In genomic region chr13:37468304-37469178, GRCm38 (mm10) we compare ENCODE assay signal across 8 mouse cellular contexts.
DNase-seq lines count a peak whose midpoint lies in the region; ATAC-seq and TF ChIP-seq lines count a peak whose summit lies in the region.

No protein-coding gene starts in this region.

- H3K4me1 ChIP-seq in forebrain, embryonic 14.5 days (ENCODE audit: control insufficient read depth, insufficient read depth, low read length), result no peaks in the 10 kb centered on the region
- no peaks in the 10 kb centered on the region for H3K4me1 ChIP-seq in forebrain, postnatal 0 days (ENCODE audit: insufficient read depth)
- peaks cover 9% of the 10 kb centered on the region for H3K4me1 ChIP-seq in liver, adult 2 months (ENCODE audit: control insufficient read depth, insufficient read depth, low read length)
- peaks cover 16% of the 10 kb centered on the region for H3K4me1 ChIP-seq in liver, embryonic 12.5 days

- no peaks in the 10 kb centered on the region for H3K36me3 ChIP-seq in forebrain, embryonic 14.5 days (ENCODE audit: control insufficient read depth, insufficient read depth, low read length)
- H3K36me3 ChIP-seq in forebrain, postnatal 0 days (ENCODE audit: insufficient read depth), result no peaks in the 10 kb centered on the region
- H3K36me3 ChIP-seq in liver, adult 2 months (ENCODE audit: control insufficient read depth, insufficient read depth, low read length), result no peaks in the 10 kb centered on the region
- no peaks in the 10 kb centered on the region for H3K36me3 ChIP-seq in liver, embryonic 12.5 days

- H3K4me3 ChIP-seq in forebrain, embryonic 14.5 days (ENCODE audit: low read depth, low read length), result no peak overlapping the region
- no peak overlapping the region for H3K4me3 ChIP-seq in forebrain, postnatal 0 days (ENCODE audit: low read depth, low read length)
- no peak overlapping the region for H3K4me3 ChIP-seq in liver, adult 2 months (ENCODE audit: insufficient read depth, low read depth, low read length)
- no peak overlapping the region for H3K4me3 ChIP-seq in liver, embryonic 12.5 days

- DNase-seq in forebrain, embryonic 14.5 days (ENCODE audit: low spot score), result no peak
- DNase-seq in forebrain, postnatal 0 days, result no peak
- peak; percentile 28 for DNase-seq in liver, adult 2 months (ENCODE audit: extremely low read depth, low read depth, low spot score)
- DNase-seq in lung, postnatal 14 days, result peak; percentile 56
- DNase-seq in yolk sac, embryonic 10.5 days (ENCODE audit: low spot score), result peak; percentile 56
- no peak for DNase-seq in adrenal gland, postnatal 25 days
- DNase-seq in right cerebral cortex, postnatal 10 days (ENCODE audit: low spot score in 2 of 2), result no peak

- no peak for TF ChIP-seq CTCF in forebrain, postnatal 0 days (IDR thresholded peaks at IDR 0.05; ENCODE audit: low read depth)
- no peak for TF ChIP-seq CTCF in liver, adult 2 months (IDR thresholded peaks at IDR 0.05; ENCODE audit: low read depth, low read length)

- 0 out of 2 replicates have a peak, but pooled peaks have one; percentile 5 for ATAC-seq in forebrain, embryonic 14.5 days
- ATAC-seq in forebrain, postnatal 0 days, result no peak
- no peak for ATAC-seq in liver, embryonic 12.5 days

- no peak overlapping the region for H3K27ac ChIP-seq in forebrain, embryonic 14.5 days (ENCODE audit: low read depth, low read length)
- no peak overlapping the region; the same call in 1 of the 2 replicates for H3K27ac ChIP-seq in forebrain, postnatal 0 days (ENCODE audit: low read depth, low read length)
- peak overlapping the region; percentile 63 for H3K27ac ChIP-seq in liver, adult 2 months (replicated peaks; ENCODE audit: insufficient read depth, low read depth, low read length)
- no peak overlapping the region for H3K27ac ChIP-seq in liver, embryonic 12.5 days

- 62% methylated on average over 17 of the region's 17 CpGs for WGBS in forebrain, embryonic 14.5 days
- WGBS in forebrain, postnatal 0 days, result 50% methylated on average over 17 of the region's 17 CpGs
- 65% methylated on average over 17 of the region's 17 CpGs for WGBS in liver, adult 2 months
- WGBS in liver, embryonic 12.5 days (ENCODE audit: insufficient replicate concordance), result 60% methylated on average over 17 of the region's 17 CpGs

- no peak overlapping the region for H3K9ac ChIP-seq in forebrain, embryonic 14.5 days (ENCODE audit: low read length)
- no peak overlapping the region for H3K9ac ChIP-seq in forebrain, postnatal 0 days
- H3K9ac ChIP-seq in liver, adult 2 months (ENCODE audit: low read depth, low read length), result peak overlapping the region; percentile 74
- no peak overlapping the region for H3K9ac ChIP-seq in liver, embryonic 12.5 days

- no peak for TF ChIP-seq POLR2A in liver, adult 2 months (IDR thresholded peaks at IDR 0.05; ENCODE audit: extremely low read depth, insufficient read depth, low read length)

- peak overlapping the region; percentile 7; the same call in 1 of the 2 replicates for H3K4me2 ChIP-seq in forebrain, embryonic 14.5 days (ENCODE audit: low read length)
- no peak overlapping the region for H3K4me2 ChIP-seq in forebrain, postnatal 0 days (ENCODE audit: low read depth)
- H3K4me2 ChIP-seq in liver, embryonic 12.5 days, result no peak overlapping the region

- H3K9me3 ChIP-seq in forebrain, embryonic 14.5 days (replicated peaks; ENCODE audit: control insufficient read depth, low read length), result no peaks in the 10 kb centered on the region
- H3K9me3 ChIP-seq in forebrain, postnatal 0 days (ENCODE audit: low read length), result no peaks in the 10 kb centered on the region
- no peaks in the 10 kb centered on the region for H3K9me3 ChIP-seq in liver, embryonic 12.5 days (replicated peaks)

- H3K27me3 ChIP-seq in forebrain, embryonic 14.5 days (replicated peaks; ENCODE audit: control insufficient read depth, insufficient read depth, low read length), result no peaks in the 10 kb centered on the region; the same call in 1 of the 2 replicates
- no peaks in the 10 kb centered on the region for H3K27me3 ChIP-seq in forebrain, postnatal 0 days (ENCODE audit: insufficient read depth, low read length)
- no peaks in the 10 kb centered on the region for H3K27me3 ChIP-seq in liver, adult 2 months (ENCODE audit: control insufficient read depth, insufficient read depth, low read length)
- H3K27me3 ChIP-seq in liver, embryonic 12.5 days (replicated peaks), result peaks cover 41% of the 10 kb centered on the region

- no peaks in the 10 kb centered on the region for H3K79me2 ChIP-seq in liver, adult 2 months (ENCODE audit: control insufficient read depth, insufficient read depth, low read length)

Comparison
In these comparisons a context has a peak if more than half of its experiments do, and no peak if none do; other contexts are left out.
1. DNase-seq: peak in liver, adult 2 months (single experiment), lung, postnatal 14 days (single experiment) and yolk sac, embryonic 10.5 days (single experiment); none in forebrain, embryonic 14.5 days (single experiment), forebrain, postnatal 0 days (single experiment), adrenal gland, postnatal 25 days (single experiment) and right cerebral cortex, postnatal 10 days (0 of 2).